Mouse (Mus musculus) CH12.LX (cell line): ENCODE measurements around the gene Hnrnpa3. TPM values are rescaled to one million over a fixed set of nuclear protein-coding genes. Genes with fewer than 3 reads are reported as not detected.
A peak's percentile ranks its signal among the peaks of the same experiment; 100 is the strongest.

Source experiments
- DNase-seq: peaks from one replicate; pipeline ENCODE4 v3.0.0-alpha.2; 2013; ENCODE audit errors: extremely low read depth
- H3K27ac ChIP-seq: 2 replicates; pipeline ENCODE4 v1.5.1; 2012; ENCODE audit warnings: low read depth, mild to moderate bottlenecking, control low read depth, moderate library complexity; ENCODE audit not compliant: insufficient read depth
- H3K27me3 ChIP-seq: replicated peaks from 2 replicates; pipeline ENCODE3; 2012; ENCODE audit warnings: inconsistent platforms
- H3K36me3 ChIP-seq, 2 experiments: replicated peaks in 1 of 2; 2 replicates each; pipeline versions ENCODE3 to v1.6.1; 2012; ENCODE audit warnings: inconsistent platforms in 1 of 2, low read length in 1 of 2, mild to moderate bottlenecking in 1 of 2, mixed read lengths in 1 of 2, moderate library complexity in 1 of 2; ENCODE audit not compliant: control insufficient read depth in 1 of 2, insufficient read depth in 1 of 2
- H3K4me1 ChIP-seq, 2 experiments: 2 replicates each; pipeline ENCODE4 v1.6.1; 2012; ENCODE audit warnings: inconsistent platforms in 1 of 2, moderate library complexity in 1 of 2; ENCODE audit not compliant: insufficient read depth in 2 of 2, control insufficient read depth in 1 of 2
- H3K4me2 ChIP-seq: 2 replicates; pipeline ENCODE4 v1.6.1; 2012; ENCODE audit warnings: low read depth, mild to moderate bottlenecking, control low read depth; ENCODE audit not compliant: poor library complexity, insufficient read depth, severe bottlenecking
- H3K4me3 ChIP-seq, 3 experiments: fragments of 150-350 bp in 1 of 3; sonication (generic) in 1 of 3; replicated peaks in 1 of 3; 2 replicates each; pipeline versions ENCODE3 to v1.5.1; 2011 to 2012; ENCODE audit warnings: low read depth in 2 of 3, low read length in 2 of 3, mild to moderate bottlenecking in 2 of 3, moderate library complexity in 2 of 3, control low read depth in 1 of 3, improper control_type of control experiment in 1 of 3, inconsistent platforms in 1 of 3, mixed read lengths in 1 of 3; ENCODE audit not compliant: poor library complexity in 1 of 3
- H3K79me2 ChIP-seq: replicated peaks from 2 replicates; pipeline ENCODE4 v1.6.1; 2012; ENCODE audit warnings: mild to moderate bottlenecking, moderate library complexity; ENCODE audit not compliant: control insufficient read depth, poor library complexity, insufficient read depth, severe bottlenecking; ENCODE audit errors: extremely low read depth
- H3K9ac ChIP-seq: 2 replicates; pipeline ENCODE4 v1.6.1; 2012; ENCODE audit warnings: low read depth, mild to moderate bottlenecking, control low read depth, moderate library complexity; ENCODE audit not compliant: insufficient read depth
- H3K9me3 ChIP-seq: replicated peaks from 2 replicates; pipeline ENCODE3; 2012; ENCODE audit warnings: low read length, inconsistent platforms, mixed read lengths
- BHLHE40 ChIP-seq: IDR thresholded peaks from 2 replicates; pipeline ENCODE4 v1.6.1; 2011; ENCODE audit warnings: mild to moderate bottlenecking, low read depth, low read length, improper control_type of control experiment
- CHD2 ChIP-seq: IDR thresholded peaks from 2 replicates; pipeline ENCODE4 v1.6.1; 2011; ENCODE audit warnings: low read length, improper control_type of control experiment
- E2F4 ChIP-seq: IDR thresholded peaks from 2 replicates; pipeline ENCODE4 v1.6.1; 2011; ENCODE audit warnings: low read depth, low read length, improper control_type of control experiment; ENCODE audit not compliant: insufficient replicate concordance
- ELF1 ChIP-seq: IDR thresholded peaks from 2 replicates; pipeline ENCODE4 v1.6.1; 2014; ENCODE audit warnings: low read depth, mild to moderate bottlenecking, inconsistent platforms, low read length, improper control_type of control experiment
- HCFC1 ChIP-seq: IDR thresholded peaks from 2 replicates; pipeline ENCODE4 v1.6.1; 2012; ENCODE audit warnings: low read depth, mild to moderate bottlenecking, inconsistent platforms, low read length, improper control_type of control experiment
- IRF4 ChIP-seq: IDR thresholded peaks from 2 replicates; pipeline ENCODE4 v1.6.1; 2014; ENCODE audit warnings: low read depth, mild to moderate bottlenecking, inconsistent platforms, low read length, improper control_type of control experiment
- JUN ChIP-seq: IDR thresholded peaks from 2 replicates; pipeline ENCODE4 v1.6.1; 2011; ENCODE audit warnings: low read depth, mild to moderate bottlenecking, low read length, improper control_type of control experiment, moderate library complexity; ENCODE audit not compliant: insufficient read depth
- MAZ ChIP-seq: IDR thresholded peaks from 2 replicates; pipeline ENCODE4 v1.6.1; 2012; ENCODE audit warnings: low read depth, mild to moderate bottlenecking, inconsistent platforms, low read length, improper control_type of control experiment, moderate library complexity
- MEF2A ChIP-seq: IDR thresholded peaks from 2 replicates; pipeline ENCODE4 v1.6.1; 2014; ENCODE audit warnings: low read depth, mild to moderate bottlenecking, inconsistent platforms, low read length, improper control_type of control experiment, borderline replicate concordance
- MXI1 ChIP-seq: IDR thresholded peaks from 2 replicates; pipeline ENCODE4 v1.6.1; 2011; ENCODE audit warnings: mild to moderate bottlenecking, low read depth, low read length, improper control_type of control experiment
- NELFE ChIP-seq: IDR thresholded peaks from 2 replicates; pipeline ENCODE4 v1.6.1; 2011; ENCODE audit warnings: low read depth, low read length, improper control_type of control experiment
- NRF1 ChIP-seq: IDR thresholded peaks from 2 replicates; pipeline ENCODE4 v1.6.1; 2014; ENCODE audit warnings: low read depth, mild to moderate bottlenecking, inconsistent platforms, low read length, improper control_type of control experiment, moderate library complexity
- POLR2A ChIP-seq: IDR thresholded peaks from 2 replicates; pipeline ENCODE4 v1.6.1; 2011; ENCODE audit warnings: low read depth, mild to moderate bottlenecking, improper control_type of control experiment, low read length
- POLR2AphosphoS2 ChIP-seq: IDR thresholded peaks from 2 replicates; pipeline ENCODE4 v1.6.1; 2011; ENCODE audit warnings: low read depth, low read length, improper control_type of control experiment
- SMC3 ChIP-seq: IDR thresholded peaks from 2 replicates; pipeline ENCODE4 v1.6.1; 2011; ENCODE audit warnings: low read depth, low read length, improper control_type of control experiment
- TBP ChIP-seq: conservative IDR thresholded peaks from 2 replicates; pipeline ENCODE4 v1.6.1; 2011; ENCODE audit warnings: low read depth, low read length, improper control_type of control experiment
- TCF12 ChIP-seq: IDR thresholded peaks from 2 replicates; pipeline ENCODE4 v1.6.1; 2014; ENCODE audit warnings: low read depth, mild to moderate bottlenecking, inconsistent platforms, low read length, improper control_type of control experiment
- USF1 ChIP-seq: IDR thresholded peaks from 2 replicates; pipeline ENCODE4 v1.6.1; 2014; ENCODE audit warnings: low read depth, mild to moderate bottlenecking, inconsistent platforms, low read length, improper control_type of control experiment
- ZMIZ1 ChIP-seq: IDR thresholded peaks from 2 replicates; pipeline ENCODE4 v1.6.1; 2012; ENCODE audit warnings: low read depth, mild to moderate bottlenecking, inconsistent platforms, low read length, improper control_type of control experiment
- dilution Hi-C: fragments of 300-500 bp; cut with MboI; formaldehyde crosslinking; loops from 2 replicates; pipeline ENCODE4 v1.14.3; 2020; ENCODE audit warnings: low sequenced_read_pairs; ENCODE audit not compliant: extremely low pct_unique_long_range_greater_than_20kb, extremely low pct_ligation_motif_present
- in situ Hi-C: fragments of 300-500 bp; cut with MboI; formaldehyde crosslinking; loops from 3 replicates; pipeline ENCODE4 v1.14.3; 2019; ENCODE audit warnings: low sequenced_read_pairs, low pct_ligation_motif_present, low pct_unique_long_range_greater_than_20kb, mixed read lengths
- polyA plus RNA-seq: library from polyadenylated mRNA; unstranded; fragments of >175 nt; gene quantifications from 2 replicates; pipeline ENCODE4 v1.2.1, GENCODE M21; 2012; ENCODE audit warnings: low read depth; ENCODE audit not compliant: insufficient read length
- total RNA-seq, 2 experiments: library from RNA; depleted of rRNA; stranded (reverse); fragments of 300-350 nt in 1 of 2; fragments of >200 nt in 1 of 2; gene quantifications; 2 replicates each; pipeline ENCODE4 v1.2.3; 2012 to 2014

The Hnrnpa3 gene
- total and polyA plus RNA-seq, 3 experiments: 83.1 to 373 (median 229) TPM

DNA sequence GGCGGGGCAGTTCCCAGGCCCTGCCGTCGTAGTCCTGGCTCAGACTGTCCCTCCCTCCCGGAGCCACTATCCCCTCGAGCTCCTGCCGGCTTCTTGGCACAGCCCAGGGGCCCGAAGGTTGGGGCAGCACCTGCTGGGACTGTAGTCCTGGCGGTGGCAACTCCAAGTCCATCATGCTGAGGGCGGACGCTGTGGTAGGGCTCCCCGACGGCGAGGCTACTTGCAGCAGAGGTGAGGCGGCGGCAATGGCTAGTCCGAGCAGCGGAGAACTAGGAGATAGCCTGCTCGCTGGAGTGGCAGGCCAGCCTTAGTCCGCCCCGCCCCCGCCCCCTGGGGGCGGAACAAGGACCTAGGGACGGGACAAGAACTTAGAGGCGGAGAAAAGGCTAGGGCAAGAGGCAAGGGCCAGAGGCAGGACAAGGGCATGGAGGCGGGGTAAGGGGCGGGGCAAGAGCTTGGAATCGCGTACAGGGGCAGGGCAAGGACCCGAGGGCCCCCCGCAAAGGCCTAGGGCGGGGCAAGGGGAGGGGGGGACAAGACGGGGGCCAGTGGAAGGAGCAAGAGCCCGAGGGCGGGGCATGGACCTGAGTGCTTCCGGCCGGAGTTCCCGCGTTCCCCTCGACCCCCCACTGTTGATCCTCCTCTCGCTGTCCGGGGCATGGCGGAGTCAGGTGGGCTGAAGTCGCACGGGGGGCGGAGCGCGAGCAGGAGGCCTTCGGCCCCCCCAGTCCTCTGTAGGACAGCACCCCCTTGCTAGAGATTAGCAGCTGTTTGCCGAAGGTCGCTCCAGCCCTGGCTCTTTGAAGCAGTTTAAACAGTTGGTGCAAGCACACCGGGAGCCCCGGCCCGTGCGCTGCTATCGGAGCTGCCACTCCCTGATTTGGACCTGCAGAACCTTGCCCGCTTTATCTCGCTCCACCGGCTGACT is 45.4 kb downstream of the Hnrnpa3 start, which contains the start of gene Nfe2l2:
Gene Nfe2l2, minus strand, starts transcription at position 408 of the 928 bp plus-strand sequence.
- peaks cover 0 to 25% of the 10 kb centered on the region in 2 experiments for H3K36me3 ChIP-seq
- peak within 1 kb of the TSS; percentile 75 for H3K9ac ChIP-seq
- peaks cover 39% of the 10 kb centered on the region for H3K79me2 ChIP-seq
- H3K9me3 ChIP-seq: peaks cover 6% of the 10 kb centered on the region
- H3K27me3 ChIP-seq: no peaks in the 10 kb centered on the region
- peak; percentile 100 for DNase-seq
- H3K4me2 ChIP-seq: peak within 1 kb of the TSS; percentile 40
- dilution Hi-C loops: no loop called here
- TF ChIP-seq POLR2AphosphoS2 (peak; percentile 87), SMC3 (peak; percentile 16; the same call in 1 of the 2 replicates), USF1 (no peak; the same call in 1 of the 2 replicates), E2F4 (peak; percentile 69; the same call in 1 of the 2 replicates), TBP (peak; percentile 55; the same call in 1 of the 2 replicates), TCF12 (peak; percentile 34), NELFE (peak; percentile 93), POLR2A (peak; percentile 90), ELF1 (peak; percentile 50; the same call in 1 of the 2 replicates), IRF4 (0 out of 2 replicates have a peak, but pooled peaks have one; percentile 20), ZMIZ1 (peak; percentile 93), BHLHE40 (no peak), JUN (no peak), MEF2A (peak; percentile 33; the same call in 1 of the 2 replicates), CHD2 (0 out of 2 replicates have a peak, but pooled peaks have one; percentile 33), NRF1 (0 out of 2 replicates have a peak, but pooled peaks have one; percentile 21), MAZ (peak; percentile 98), HCFC1 (peak; percentile 40; the same call in 1 of the 2 replicates), MXI1 (no peak; the same call in none of the 2 replicates)
- peaks cover 3 to 50% of the 10 kb centered on the region in 2 experiments; a peak in 3 of 4 replicates for H3K4me1 ChIP-seq
- H3K27ac ChIP-seq: peak within 1 kb of the TSS; percentile 90
- peak within 1 kb of the TSS; percentile 86 to 97 (median 94) for H3K4me3 ChIP-seq
- in situ Hi-C loops: loop anchor here (10.0 kb wide), 1 partner anchor 60 kb away; no protein-coding TSS in a partner anchor
